Mouse (Mus musculus): ENCODE results near the gene Pcdh15.

Pcdh15 gene

GRCm38 (mm10) chr10:74305439-74306158, 1206.5 kb downstream of the Pcdh15 start:
- CTCF ChIA-PET: no interaction called here

DNA sequence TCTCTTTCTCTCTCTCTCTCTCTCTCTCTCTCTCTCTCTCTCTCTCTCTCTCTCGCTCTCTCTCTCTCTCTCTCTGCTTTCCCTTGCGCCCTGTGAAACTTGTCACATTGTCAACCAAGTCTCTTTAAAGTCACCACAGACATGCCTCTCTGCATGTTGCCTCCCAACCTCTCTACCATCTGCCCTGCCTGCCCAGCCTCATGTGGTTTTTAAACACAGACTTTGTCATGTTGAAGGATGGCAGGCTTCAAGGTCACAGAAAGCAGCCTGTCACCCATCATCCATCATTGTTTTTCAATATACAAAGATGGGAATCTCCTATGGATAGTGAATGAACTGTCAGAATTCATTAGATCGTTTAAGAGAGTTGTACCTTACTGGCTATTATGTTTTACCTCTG, 1207.9 kb downstream of the Pcdh15 start:
- CTCF ChIA-PET: no interaction called here

DNA sequence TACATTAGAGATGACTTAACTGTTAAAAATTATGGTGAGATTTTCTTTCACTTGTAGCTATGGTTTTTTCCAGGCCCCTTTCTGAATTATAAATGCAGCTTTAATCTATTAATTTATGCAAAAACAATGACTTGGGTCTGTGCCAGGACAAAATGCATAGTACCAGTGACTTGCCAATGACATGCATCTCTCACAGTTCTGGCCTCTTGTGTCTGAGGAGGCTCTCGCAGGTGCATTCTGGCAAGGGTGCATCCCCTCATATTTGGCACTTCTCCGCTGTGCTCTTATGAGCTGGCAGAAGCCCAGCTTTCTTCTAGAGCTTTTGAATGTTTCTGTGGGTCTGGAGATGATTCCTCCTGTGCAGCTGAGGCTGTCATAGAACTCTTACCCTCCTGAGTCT, 1216.9 kb downstream of the Pcdh15 start:
- CTCF ChIA-PET: no interaction called here

GRCm38 (mm10) chr10:74335412-74335811, 1236.3 kb downstream of the Pcdh15 start:
- CTCF ChIA-PET: no interaction called here

- CTCF ChIA-PET: no interaction called here
Measured at GRCm38 (mm10) chr10:74339247-74340160, 1240.4 kb downstream of the Pcdh15 start.

DNA sequence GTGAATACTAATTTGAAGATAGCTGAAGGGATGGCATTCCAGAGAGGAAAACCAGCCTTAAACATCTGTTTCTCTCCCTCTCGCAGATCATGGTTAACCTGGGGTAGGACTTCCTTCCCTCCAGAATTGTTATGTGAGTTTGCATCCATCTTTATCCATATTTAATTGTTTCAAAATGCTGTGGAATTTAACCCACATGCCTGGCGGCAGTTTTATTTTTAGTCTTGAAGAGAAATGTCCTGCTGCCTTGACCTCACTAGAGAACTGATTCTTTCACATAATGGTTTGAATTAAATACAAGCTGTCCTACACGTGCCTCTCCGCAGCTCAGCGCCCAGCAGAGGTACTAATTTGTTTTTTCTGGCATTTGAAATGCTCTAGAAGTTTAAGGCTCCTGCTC, 1260.4 kb downstream of the Pcdh15 start:
- CTCF ChIA-PET: no interaction called here

GRCm38 (mm10) chr10:74378697-74379096, 1279.6 kb downstream of the Pcdh15 start:
- CTCF ChIA-PET: no interaction called here

DNA sequence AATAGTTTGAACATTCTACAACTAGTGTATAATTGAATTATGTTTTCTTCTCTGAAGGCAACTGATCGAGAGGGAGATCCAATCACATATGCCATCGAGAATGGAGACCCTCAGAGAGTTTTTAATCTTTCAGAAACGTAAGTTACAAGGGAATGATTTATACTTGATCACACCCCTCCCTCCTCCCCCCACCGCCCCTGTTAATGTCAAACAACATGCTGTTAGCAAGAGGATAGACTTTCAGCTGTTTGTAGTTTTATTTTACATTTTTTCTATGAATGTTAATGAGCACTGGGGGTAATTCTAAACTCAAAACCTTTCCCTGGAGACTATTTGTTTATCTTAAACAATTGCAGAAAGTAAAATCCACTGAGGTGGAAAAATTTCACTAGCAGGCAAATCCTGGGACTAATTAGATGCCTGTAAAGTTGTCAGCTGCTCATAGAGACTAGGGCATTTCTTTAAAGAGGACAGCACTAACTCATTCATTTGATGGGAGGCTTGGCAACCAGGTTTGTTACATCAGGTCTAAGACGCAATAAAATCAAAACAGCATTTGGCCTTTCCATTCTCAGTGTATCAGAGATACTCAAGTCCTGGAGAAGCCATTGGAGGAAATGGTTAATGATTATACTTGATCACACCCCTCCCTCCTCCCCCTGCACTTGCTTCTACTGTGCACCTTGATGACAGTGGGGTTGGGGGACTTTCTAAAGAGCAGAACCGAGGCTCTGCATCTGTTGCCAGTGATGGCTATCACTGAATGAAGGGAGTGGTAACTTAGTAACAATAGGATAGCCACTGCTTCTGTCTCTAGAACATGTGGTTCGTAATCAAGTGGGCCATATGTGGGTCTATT, 1280.4 kb downstream of the Pcdh15 start:
- CTCF ChIA-PET: no interaction called here

DNA sequence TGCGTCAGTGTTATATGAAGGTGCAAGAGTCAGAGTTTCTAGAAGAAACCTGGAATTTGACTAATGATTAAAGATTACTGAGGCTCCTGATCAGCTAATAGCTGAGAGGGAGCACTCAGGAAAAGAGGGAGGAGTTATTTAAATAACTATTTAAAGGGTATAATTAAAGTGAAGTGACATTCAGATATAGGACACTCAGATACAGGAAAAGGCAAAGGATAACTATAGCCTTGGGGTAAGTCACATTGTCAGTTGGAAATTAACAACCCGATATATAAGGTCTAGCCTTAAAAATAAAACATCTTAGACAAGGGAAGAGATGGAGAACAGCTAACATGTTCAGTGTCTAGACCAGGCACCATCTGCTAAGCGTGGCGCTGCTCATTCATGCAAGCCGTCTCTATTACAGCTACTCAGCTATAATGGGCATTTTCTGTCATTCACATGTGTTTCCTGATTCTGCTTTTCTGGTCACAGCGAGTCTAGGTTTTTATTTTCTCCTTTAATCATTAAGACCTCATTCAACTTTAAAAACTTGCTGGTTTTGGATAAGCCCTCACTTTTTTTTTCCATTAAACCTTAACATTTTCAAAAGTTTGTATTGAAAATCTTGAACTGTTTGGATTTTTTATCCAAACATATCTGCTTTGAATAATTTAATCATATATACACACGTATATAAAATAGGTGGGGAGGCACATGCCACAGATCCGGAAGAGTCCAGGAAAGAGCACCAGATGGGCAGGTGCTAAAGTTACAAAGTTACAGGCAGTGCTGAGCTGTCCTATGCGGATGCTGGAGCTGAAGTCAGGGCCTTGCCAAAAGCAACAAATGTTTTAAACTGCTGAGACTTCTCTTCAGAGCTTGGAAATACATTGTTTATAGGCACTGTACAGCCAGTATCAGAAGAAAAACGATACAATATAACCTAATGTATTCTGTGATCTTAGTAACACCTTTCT, 1288.7 kb downstream of the Pcdh15 start:
- CTCF ChIA-PET: no interaction called here

DNA sequence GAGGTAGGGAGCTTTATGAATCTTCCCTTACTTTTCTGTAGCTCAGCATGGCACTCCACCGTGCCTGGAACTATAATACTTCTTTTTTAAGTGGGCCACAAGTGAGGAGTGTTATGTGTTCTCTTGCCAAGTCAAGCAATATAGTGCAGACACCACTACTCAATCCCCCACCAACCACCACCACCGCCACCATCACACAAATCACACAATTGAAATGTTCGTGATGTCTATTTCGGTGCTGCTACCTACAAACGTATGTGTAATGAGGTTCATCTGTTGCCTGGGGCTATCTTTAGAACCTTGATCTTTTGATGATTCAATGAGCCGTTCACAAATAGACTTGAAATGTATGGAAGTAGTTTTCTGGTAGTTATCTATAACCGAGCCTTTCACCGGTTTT, 1304.0 kb downstream of the Pcdh15 start:
- CTCF ChIA-PET: no interaction called here

DNA sequence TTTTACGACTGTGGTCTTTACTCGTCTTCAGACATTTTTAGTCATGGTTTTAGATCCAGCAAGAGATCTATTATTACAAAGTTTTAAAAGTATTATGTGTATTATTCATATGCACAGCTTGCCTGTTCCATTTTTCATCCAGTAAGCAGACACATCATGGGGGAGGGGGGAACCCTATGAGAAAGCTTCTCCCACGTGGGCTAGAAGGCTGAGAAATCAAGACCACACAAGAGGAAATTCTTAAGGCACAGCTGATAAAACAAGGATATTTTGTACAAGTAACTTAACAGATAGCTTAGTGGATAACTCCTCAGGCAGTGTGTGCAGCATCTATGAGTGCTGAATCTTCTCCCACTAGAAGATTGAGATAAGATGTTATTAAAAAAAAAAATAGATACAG, 1314.9 kb downstream of the Pcdh15 start:
- CTCF ChIA-PET: no interaction called here

DNA sequence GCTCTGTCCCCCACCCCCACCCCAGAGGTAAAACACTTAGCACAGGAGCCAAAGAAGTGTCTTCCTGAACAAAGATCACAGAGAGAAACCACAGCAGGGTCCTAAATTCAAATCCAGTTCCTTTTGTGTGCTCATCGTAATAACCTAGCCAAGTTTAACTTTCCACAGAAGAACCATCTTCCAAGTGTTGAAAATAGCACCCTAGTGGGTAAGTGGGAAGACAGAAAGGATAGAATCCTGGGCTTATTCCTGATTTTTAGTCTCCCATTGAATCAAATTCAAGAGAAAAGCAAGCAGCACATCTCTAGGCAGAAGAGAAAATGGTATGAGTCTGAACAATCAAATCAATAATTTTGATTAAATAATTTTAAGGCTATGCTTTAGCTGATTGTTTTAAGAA, 1315.8 kb downstream of the Pcdh15 start:
- CTCF ChIA-PET: no interaction called here

DNA sequence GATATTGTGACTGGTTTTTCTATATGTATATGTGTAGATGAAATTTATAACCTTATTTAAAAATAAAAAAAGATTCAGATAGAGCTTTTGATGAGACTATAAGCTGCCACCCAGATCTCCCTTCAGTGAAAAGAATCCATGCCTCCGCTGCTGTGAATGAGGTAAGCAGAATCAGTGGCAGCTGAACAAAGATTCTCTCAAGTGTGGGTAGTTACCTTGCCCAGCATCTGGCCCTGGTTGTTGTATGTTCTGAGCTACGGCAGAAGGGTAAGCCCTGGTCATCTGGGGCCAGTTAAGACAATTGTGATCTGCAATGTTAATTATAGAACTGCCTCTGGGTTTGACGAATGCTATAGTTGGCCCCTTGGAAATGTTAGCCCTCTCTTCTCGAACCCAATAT, 1316.2 kb downstream of the Pcdh15 start:
- CTCF ChIA-PET: no interaction called here

- CTCF ChIA-PET: no interaction called here
Measured at GRCm38 (mm10) chr10:74415949-74416348, 1316.8 kb downstream of the Pcdh15 start.

DNA sequence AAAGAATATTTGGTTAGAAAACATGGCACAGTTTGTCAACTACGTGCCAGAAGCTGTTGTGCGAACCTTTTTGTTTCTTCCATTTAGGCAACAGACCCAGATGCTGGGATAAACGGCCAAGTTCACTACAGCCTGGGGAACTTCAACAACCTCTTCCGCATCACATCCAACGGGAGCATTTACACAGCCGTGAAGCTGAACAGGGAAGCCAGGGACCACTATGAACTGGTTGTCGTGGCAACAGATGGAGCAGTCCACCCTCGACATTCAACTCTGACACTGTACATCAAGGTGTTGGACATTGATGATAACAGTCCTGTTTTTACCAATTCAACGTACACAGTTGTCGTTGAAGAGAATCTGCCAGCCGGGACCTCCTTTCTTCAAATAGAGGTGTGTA, 1350.9 kb downstream of the Pcdh15 start:
- CTCF ChIA-PET: no interaction called here

- CTCF ChIA-PET: no interaction called here
Measured at GRCm38 (mm10) chr10:74463972-74464371, 1364.8 kb downstream of the Pcdh15 start.

DNA sequence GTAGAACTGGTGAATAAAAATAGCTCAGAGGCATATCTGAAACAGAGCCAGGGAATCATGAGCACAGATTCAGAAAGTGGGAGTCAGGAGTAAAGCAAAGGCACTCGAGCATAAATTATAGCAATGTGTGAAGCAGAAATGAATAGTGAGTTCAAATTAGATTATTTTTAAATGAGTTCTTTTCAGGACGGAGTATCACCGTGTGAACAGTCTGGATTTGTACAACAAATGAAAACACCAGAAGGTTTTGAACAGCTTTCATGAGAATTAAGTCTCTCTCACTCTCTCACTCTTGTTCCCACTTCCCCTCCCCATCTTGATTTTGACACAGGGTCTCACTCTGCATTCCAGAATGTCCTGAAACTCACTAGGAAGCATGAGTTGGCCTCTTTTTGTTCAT, 1381.6 kb downstream of the Pcdh15 start:
- CTCF ChIA-PET: no interaction called here

DNA sequence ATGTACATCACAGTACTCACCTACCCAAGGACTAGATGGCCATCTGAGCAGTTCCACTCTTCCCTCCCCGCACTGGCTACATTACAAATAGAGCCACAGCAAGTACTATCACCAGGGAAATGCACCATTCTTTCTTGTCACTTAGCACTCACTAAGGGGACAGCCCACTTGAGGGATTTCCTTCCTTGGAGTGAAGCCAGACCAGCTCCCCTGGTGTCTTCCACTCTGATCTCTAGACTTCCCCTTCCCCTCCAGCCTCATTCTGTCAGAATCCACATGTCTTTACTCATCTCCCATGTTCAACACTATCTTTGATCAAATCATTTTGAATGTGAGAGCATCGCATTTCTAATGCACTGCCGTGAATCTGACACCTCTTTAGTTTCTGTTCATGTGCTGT, 1413.2 kb downstream of the Pcdh15 start:
- CTCF ChIA-PET: no interaction called here

DNA sequence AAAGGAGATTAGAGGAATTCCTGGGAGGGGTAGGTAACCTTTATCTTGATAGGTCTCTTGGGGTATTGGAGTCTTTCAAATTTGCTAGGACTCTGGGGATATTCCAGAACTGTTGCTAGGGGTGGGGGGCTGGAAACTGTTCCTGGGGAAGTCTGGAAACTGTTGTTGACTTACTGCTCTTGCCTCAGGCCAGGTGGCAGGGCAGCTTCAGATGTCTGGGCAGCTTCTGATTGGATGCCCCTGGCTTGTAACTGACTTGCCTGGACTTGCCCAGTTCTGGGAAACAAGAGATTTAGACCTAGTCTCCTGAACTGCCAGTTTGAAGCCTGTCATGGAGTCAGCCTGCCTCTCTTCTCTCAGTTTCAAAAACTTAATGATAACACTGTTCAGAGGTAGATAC, 1414.6 kb downstream of the Pcdh15 start:
- CTCF ChIA-PET: no interaction called here

- CTCF ChIA-PET: no interaction called here
Measured at GRCm38 (mm10) chr10:74538371-74538770, 1439.2 kb downstream of the Pcdh15 start.

GRCm38 (mm10) chr10:74555326-74555725, 1456.2 kb downstream of the Pcdh15 start:
- CTCF ChIA-PET: no interaction called here
